Comparison of ENCODE assay signal across 10 mouse cellular contexts in the genomic region with DNA sequence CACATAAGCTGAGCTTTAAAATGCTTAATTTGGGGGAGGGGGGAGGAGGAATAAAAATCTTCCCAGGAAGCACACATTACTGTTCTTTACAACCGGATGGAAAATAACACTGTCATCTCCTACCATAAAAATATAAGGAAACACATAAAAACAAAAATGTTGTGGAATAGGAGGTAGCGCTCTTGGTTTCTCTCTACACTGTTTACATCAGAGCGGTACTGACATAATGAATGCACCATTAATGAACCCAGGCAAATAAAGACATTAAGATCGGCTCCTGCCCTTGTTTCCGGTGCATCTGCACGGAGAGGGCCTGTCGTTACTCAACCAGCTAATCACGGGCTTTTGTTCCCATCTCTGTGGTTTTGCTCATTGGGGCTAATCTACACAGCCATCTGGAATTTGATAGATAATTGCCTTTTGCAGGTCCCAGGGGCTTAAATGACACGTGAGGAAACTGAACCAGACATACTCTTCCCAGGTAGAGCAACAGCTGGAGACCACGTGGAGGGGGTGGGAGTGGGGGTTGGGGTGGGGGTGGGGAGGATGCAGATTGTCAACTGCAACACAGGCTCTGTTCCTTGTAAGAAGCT.
A peak's percentile ranks its signal among the peaks of the same experiment; 100 is the strongest.
DNase-seq lines count a peak whose midpoint lies in the region; ATAC-seq and TF ChIP-seq lines count a peak whose summit lies in the region.
"Had no signal": no experiment of that assay in that cellular context is flagged by ENCODE, and none has a peak within 500 bp of the region (broad histone marks: within the 10 kb centered on the region; RNA-seq: fewer than 3 reads in every experiment).

No protein-coding gene starts in this region.

- H3K4me3 ChIP-seq in kidney, embryonic 15.5 days (replicated peaks): no peak overlapping the region
- no peak overlapping the region for H3K4me3 ChIP-seq in embryonic facial prominence, embryonic 14.5 days (ENCODE audit: low read depth, low read length)
- no peak overlapping the region for H3K4me3 ChIP-seq in intestine, embryonic 15.5 days (replicated peaks)
- H3K4me3 ChIP-seq in neural tube, embryonic 13.5 days: no peak overlapping the region
- H3K4me3 ChIP-seq in left cerebral cortex, adult 2 months: no peak overlapping the region
- H3K4me3 ChIP-seq: liver, embryonic 12.5 days had no signal

- no peaks in the 10 kb centered on the region for H3K27me3 ChIP-seq in kidney, embryonic 15.5 days
- H3K27me3 ChIP-seq in embryonic facial prominence, embryonic 14.5 days (replicated peaks; ENCODE audit: control insufficient read depth, insufficient read depth, low read length): no peaks in the 10 kb centered on the region
- no peaks in the 10 kb centered on the region for H3K27me3 ChIP-seq in intestine, embryonic 15.5 days (replicated peaks)
- H3K27me3 ChIP-seq in neural tube, embryonic 13.5 days: no peaks in the 10 kb centered on the region
- H3K27me3 ChIP-seq: liver, embryonic 12.5 days had no signal

- 5% methylated on average over 10 of the region's 10 CpGs for whole genome bisulfite sequencing in kidney, embryonic 15.5 days
- 9% methylated on average over 10 of the region's 10 CpGs for WGBS in embryonic facial prominence, embryonic 14.5 days
- WGBS in intestine, embryonic 15.5 days: 23% methylated on average over 10 of the region's 10 CpGs
- 8% methylated on average over 10 of the region's 10 CpGs for WGBS in neural tube, embryonic 13.5 days

- peak; percentile 69 for ATAC-seq in kidney, embryonic 15.5 days (replicated peaks; ENCODE audit: low FRiP score)
- ATAC-seq in embryonic facial prominence, embryonic 14.5 days (ENCODE audit: low read depth): peak; percentile 68
- peak; percentile 56 for ATAC-seq in intestine, embryonic 15.5 days
- ATAC-seq in neural tube, embryonic 13.5 days (ENCODE audit: low read depth): peak; percentile 54
- ATAC-seq in megakaryocyte, adult 5-6 weeks (ENCODE audit: poor library complexity, severe bottlenecking): no peak
- ATAC-seq: liver, embryonic 12.5 days had no signal

- H3K9me3 ChIP-seq in kidney, embryonic 15.5 days (replicated peaks): no peaks in the 10 kb centered on the region
- no peaks in the 10 kb centered on the region for H3K9me3 ChIP-seq in embryonic facial prominence, embryonic 14.5 days (ENCODE audit: control insufficient read depth, low read length)
- H3K9me3 ChIP-seq in intestine, embryonic 15.5 days: no peaks in the 10 kb centered on the region
- no peaks in the 10 kb centered on the region for H3K9me3 ChIP-seq in neural tube, embryonic 13.5 days
- H3K9me3 ChIP-seq: liver, embryonic 12.5 days had no signal

- H3K9ac ChIP-seq in kidney, embryonic 15.5 days: no peak overlapping the region
- no peak overlapping the region for H3K9ac ChIP-seq in embryonic facial prominence, embryonic 14.5 days (ENCODE audit: low read depth, low read length)
- H3K9ac ChIP-seq in intestine, embryonic 15.5 days: no peak overlapping the region
- no peak overlapping the region for H3K9ac ChIP-seq in neural tube, embryonic 13.5 days
- H3K9ac ChIP-seq: liver, embryonic 12.5 days had no signal

- H3K4me1 ChIP-seq in kidney, embryonic 15.5 days: peaks cover 40% of the 10 kb centered on the region
- peaks cover 30% of the 10 kb centered on the region for H3K4me1 ChIP-seq in embryonic facial prominence, embryonic 14.5 days (ENCODE audit: control insufficient read depth, insufficient read depth, low read length)
- peaks cover 7% of the 10 kb centered on the region; the same call in 1 of the 2 replicates for H3K4me1 ChIP-seq in intestine, embryonic 15.5 days (replicated peaks)
- peaks cover 75% of the 10 kb centered on the region for H3K4me1 ChIP-seq in neural tube, embryonic 13.5 days (replicated peaks)
- H3K4me1 ChIP-seq: liver, embryonic 12.5 days had no signal

- no peak for TF ChIP-seq CTCF in left cerebral cortex, adult 2 months (IDR thresholded peaks at IDR 0.05)

- H3K36me3 ChIP-seq in kidney, embryonic 15.5 days: no peaks in the 10 kb centered on the region
- H3K36me3 ChIP-seq in embryonic facial prominence, embryonic 14.5 days (ENCODE audit: control insufficient read depth, insufficient read depth, low read length): no peaks in the 10 kb centered on the region
- no peaks in the 10 kb centered on the region for H3K36me3 ChIP-seq in intestine, embryonic 15.5 days
- H3K36me3 ChIP-seq in neural tube, embryonic 13.5 days: no peaks in the 10 kb centered on the region
- H3K36me3 ChIP-seq: liver, embryonic 12.5 days had no signal

- intact Hi-C loops in left cerebral cortex, adult 2 months (cut with DNase I): no loop called here

- peak overlapping the region; percentile 38 for H3K4me2 ChIP-seq in kidney, embryonic 15.5 days
- 0 out of 2 replicates have a peak overlapping the region, but pooled peaks have one; percentile 5 for H3K4me2 ChIP-seq in embryonic facial prominence, embryonic 14.5 days (ENCODE audit: low read depth, low read length)
- no peak overlapping the region for H3K4me2 ChIP-seq in intestine, embryonic 15.5 days (replicated peaks)
- peak overlapping the region; percentile 18; the same call in 1 of the 2 replicates for H3K4me2 ChIP-seq in neural tube, embryonic 13.5 days
- H3K4me2 ChIP-seq: liver, embryonic 12.5 days had no signal

- H3K27ac ChIP-seq in kidney, embryonic 15.5 days: peak overlapping the region; percentile 64
- H3K27ac ChIP-seq in embryonic facial prominence, embryonic 14.5 days (replicated peaks; ENCODE audit: low read depth, low read length): no peak overlapping the region; the same call in 1 of the 2 replicates
- no peak overlapping the region for H3K27ac ChIP-seq in intestine, embryonic 15.5 days
- H3K27ac ChIP-seq in neural tube, embryonic 13.5 days (replicated peaks): peak overlapping the region; percentile 61
- no peak overlapping the region for H3K27ac ChIP-seq in left cerebral cortex, adult 2 months
- H3K27ac ChIP-seq: liver, embryonic 12.5 days had no signal

- no peak for DNase-seq in kidney, postnatal 36 days
- DNase-seq in embryonic facial prominence, embryonic 14.5 days (ENCODE audit: low spot score): peak; percentile 83
- no peak for DNase-seq in left cerebral cortex, adult 2 months (ENCODE audit: extremely low spot score in 1 of 2, low spot score in 2 of 2)
- DNase-seq in adrenal gland, adult (ENCODE audit: inconsistent age in 2 of 2, low spot score in 1 of 2): no peak
- DNase-seq: adrenal gland, postnatal 10 days had no signal

Comparison
In these comparisons a context has a peak if more than half of its experiments do, and no peak if none do; other contexts are left out.
1. H3K27ac ChIP-seq: peak in kidney, embryonic 15.5 days (single experiment) and neural tube, embryonic 13.5 days (single experiment); none in embryonic facial prominence, embryonic 14.5 days (single experiment), intestine, embryonic 15.5 days (single experiment) and left cerebral cortex, adult 2 months (single experiment).